Mouse (Mus musculus) kidney, embryonic 14.5 days (tissue): Measurements from ENCODE around the gene Mum1. TPM values are rescaled to one million over a fixed set of nuclear protein-coding genes. Genes with fewer than 3 reads are reported as not detected.
A peak's percentile ranks its signal among the peaks of the same experiment; 100 is the strongest.

Experiments
- ATAC-seq: fragments of 200-750 bp; cut with Nextera tagmentation; 2 replicates; pipeline ENCODE4 v1.8.0; 2017; ENCODE audit warnings: moderate number of reproducible peaks, mild to moderate bottlenecking, moderate TSS enrichment, moderate library complexity; ENCODE audit not compliant: low FRiP score, low TSS enrichment
- H3K27ac ChIP-seq: fragments of 300-500 bp; sonication (generic); 2 replicates; pipeline ENCODE4 v1.5.1; 2014; ENCODE audit warnings: low read depth, mild to moderate bottlenecking, low read length, moderate library complexity, mixed read lengths
- H3K27me3 ChIP-seq: fragments of 300-500 bp; sonication (generic); 2 replicates; pipeline ENCODE4 v1.6.1; 2014; ENCODE audit warnings: mild to moderate bottlenecking, low read length; ENCODE audit not compliant: control insufficient read depth, insufficient read depth
- H3K36me3 ChIP-seq: fragments of 300-500 bp; sonication (generic); 2 replicates; pipeline ENCODE4 v1.6.1; 2014; ENCODE audit warnings: low read length, mixed read lengths; ENCODE audit not compliant: control insufficient read depth, insufficient read depth
- H3K4me1 ChIP-seq: fragments of 300-500 bp; sonication (generic); 2 replicates; pipeline ENCODE4 v1.6.1; 2014; ENCODE audit warnings: low read length, mixed read lengths; ENCODE audit not compliant: control insufficient read depth, insufficient read depth
- H3K4me2 ChIP-seq: fragments of 300-500 bp; sonication (generic); replicated peaks from 2 replicates; pipeline ENCODE4 v1.6.1; 2014; ENCODE audit warnings: low read depth, mild to moderate bottlenecking, low read length
- H3K4me3 ChIP-seq: fragments of 300-500 bp; sonication (generic); 2 replicates; pipeline ENCODE4 v1.5.1; 2014; ENCODE audit warnings: mild to moderate bottlenecking, low read length
- H3K9ac ChIP-seq: fragments of 300-500 bp; sonication (generic); 2 replicates; pipeline ENCODE4 v1.6.1; 2014; ENCODE audit warnings: low read depth, mild to moderate bottlenecking, low read length, moderate library complexity
- H3K9me3 ChIP-seq: fragments of 300-500 bp; sonication (generic); 2 replicates; pipeline ENCODE4 v1.6.1; 2016; ENCODE audit warnings: low read length; ENCODE audit not compliant: control insufficient read depth
- WGBS: fragments of 180-500 bp; shearing (Covaris S2); extraction: QIAGEN DNeasy Blood & Tissue Kit; methylation state at CpG from one replicate; pipeline ENCODE4 v1.1.7; 2014; 5-methylcytosine and 5-hydroxymethylcytosine counted together
- microRNA-seq: library from miRNA; unstranded; fragments of <30 nt; microRNA quantifications from one replicate; pipeline ENCODE4, GENCODE M21; 2016
- polyA plus RNA-seq: library from polyadenylated mRNA; unstranded; fragments of >200 nt; fragmentation: Nextera tagmentation; extraction: Ambion mirVana; gene quantifications from 2 replicates; pipeline ENCODE4 v1.2.1, GENCODE M21; 2014

The Mum1 gene
- polyA plus RNA-seq, 1 experiment from 2014 or later, result 65.1 TPM

DNA sequence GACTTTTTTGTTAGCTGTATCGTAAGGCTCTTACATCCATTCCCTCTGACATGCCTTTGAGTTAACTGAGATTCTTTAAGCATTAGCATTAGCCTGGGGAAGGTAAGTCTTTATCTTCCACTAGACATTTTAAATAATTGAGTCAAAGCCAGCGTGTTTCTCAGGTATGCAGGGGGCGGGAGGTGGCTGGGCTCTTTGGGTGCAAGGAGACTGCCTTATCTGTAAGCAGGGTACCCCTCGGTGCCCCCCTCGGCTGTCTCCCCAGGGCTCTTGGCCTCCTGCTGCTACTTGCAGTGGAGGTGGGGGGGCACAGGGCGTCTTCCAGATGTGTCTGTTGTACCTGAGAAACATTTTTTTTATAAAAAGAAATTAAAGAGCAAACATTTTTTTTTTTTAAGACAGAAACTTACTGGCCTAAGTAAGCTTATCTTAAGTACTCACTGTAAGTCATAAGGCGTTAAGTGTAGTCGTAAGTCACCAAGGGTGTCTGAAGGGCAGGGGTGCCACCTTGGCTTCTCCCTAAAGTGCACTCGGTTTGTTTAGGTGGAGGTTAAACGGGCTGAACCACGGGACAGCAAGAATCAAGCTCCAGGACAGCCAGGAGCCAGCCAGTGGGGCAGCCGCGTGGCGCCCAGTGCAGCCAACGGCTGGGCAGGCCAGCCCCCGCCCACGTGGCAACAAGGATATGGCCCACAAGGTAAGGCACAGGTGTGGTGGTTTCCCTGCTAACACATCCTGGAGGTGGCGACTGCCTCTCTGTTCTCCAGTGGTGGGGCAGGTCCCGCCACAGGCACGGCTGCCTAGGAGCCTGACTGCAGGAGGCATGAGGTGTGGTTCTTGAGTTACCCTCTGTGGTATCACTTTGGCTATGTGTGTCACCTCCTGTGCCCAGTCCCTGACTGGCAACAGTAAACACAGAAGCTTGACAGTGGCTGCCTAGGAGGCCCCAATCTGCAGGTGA is 56.5 kb downstream of the Mum1 start:
- no peak overlapping the region for H3K27ac ChIP-seq
- H3K9me3 ChIP-seq, result no peaks in the 10 kb centered on the region
- H3K4me3 ChIP-seq, result no peak overlapping the region
- no peak overlapping the region for H3K9ac ChIP-seq
- no peaks in the 10 kb centered on the region for H3K4me1 ChIP-seq
- H3K27me3 ChIP-seq, result no peaks in the 10 kb centered on the region
- 88% methylated on average over 20 of the region's 20 CpGs for WGBS
- H3K36me3 ChIP-seq, result peaks cover 95% of the 10 kb centered on the region
- ATAC-seq, result no peak
- no peak overlapping the region for H3K4me2 ChIP-seq

DNA sequence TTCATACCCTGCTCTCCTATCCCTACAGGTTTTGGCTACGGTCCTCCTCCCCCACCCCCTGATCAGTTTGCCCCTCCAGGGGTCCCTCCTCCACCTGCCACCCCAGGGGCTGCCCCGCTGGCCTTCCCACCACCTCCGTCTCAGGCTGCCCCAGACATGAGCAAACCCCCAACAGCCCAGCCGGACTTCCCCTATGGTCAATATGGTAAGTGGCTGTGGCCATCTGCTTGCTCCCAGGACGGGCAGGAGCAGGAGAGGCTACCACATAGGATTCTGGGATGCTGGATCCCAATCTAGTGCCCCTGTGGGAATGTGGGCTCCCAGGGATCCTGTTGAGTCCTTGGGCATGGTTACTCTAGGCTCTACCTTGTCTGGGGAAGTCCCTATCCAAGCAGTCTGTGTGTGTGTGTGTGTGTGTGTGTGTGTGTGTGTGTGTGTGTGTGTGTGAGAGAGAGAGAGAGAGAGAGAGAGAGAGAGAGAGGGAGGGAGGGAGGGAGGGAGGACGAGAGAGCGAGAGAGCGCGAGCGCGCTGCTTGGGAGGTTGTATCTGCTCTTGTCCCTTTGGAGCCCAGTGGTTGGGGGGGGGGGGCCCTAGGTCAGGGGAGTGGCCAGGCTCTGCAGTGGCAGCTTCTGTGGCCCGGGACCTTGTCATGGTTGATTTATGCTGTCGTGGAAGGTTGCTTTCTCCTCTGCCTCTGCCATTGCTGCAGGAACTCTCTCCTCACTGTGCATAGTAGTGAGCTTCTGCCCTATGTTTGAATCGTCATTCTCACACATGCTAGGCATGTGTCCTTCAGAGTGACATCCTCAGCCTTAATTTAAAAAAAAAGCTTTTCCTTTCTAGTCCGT is 59.2 kb downstream of the Mum1 start:
- H3K27ac ChIP-seq, result no peak overlapping the region
- H3K4me1 ChIP-seq, result no peaks in the 10 kb centered on the region
- H3K27me3 ChIP-seq, result no peaks in the 10 kb centered on the region
- peaks cover 82% of the 10 kb centered on the region for H3K36me3 ChIP-seq
- no peak for ATAC-seq
- no peak overlapping the region for H3K4me2 ChIP-seq
- 55% methylated on average over 14 of the region's 15 CpGs for WGBS
- no peaks in the 10 kb centered on the region for H3K9me3 ChIP-seq
- H3K4me3 ChIP-seq, result no peak overlapping the region
- H3K9ac ChIP-seq, result no peak overlapping the region

DNA sequence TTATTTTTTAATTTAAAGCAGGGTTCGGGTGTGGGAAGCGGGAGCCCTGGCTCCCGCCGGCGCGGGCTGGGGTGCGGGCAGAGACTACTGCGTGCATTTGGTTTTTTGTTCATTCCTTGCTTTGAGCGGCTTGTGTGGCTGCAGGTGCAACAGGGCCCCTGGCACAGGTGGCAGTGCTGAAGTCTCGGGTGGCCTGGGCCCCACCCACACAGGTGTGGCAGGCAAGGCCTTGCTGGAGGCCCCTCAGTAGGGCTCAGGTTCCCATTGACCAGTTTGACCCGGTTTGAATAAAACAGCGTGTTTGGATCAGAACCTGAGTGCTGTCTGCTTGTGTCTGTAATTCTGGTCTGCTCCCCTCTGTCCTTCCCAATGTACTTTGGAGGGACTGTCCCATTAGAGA is 61.9 kb downstream of the Mum1 start:
- Histone ChIP-seq H3K27me3 (no peaks in the 10 kb centered on the region), H3K27ac (no peak overlapping the region), H3K4me2 (no peak overlapping the region), H3K4me3 (no peak overlapping the region), H3K36me3 (peaks cover 57% of the 10 kb centered on the region), H3K9me3 (no peaks in the 10 kb centered on the region), H3K4me1 (no peaks in the 10 kb centered on the region), H3K9ac (no peak overlapping the region)
- WGBS, result 92% methylated on average over 12 of the region's 12 CpGs
- no peak for ATAC-seq

DNA sequence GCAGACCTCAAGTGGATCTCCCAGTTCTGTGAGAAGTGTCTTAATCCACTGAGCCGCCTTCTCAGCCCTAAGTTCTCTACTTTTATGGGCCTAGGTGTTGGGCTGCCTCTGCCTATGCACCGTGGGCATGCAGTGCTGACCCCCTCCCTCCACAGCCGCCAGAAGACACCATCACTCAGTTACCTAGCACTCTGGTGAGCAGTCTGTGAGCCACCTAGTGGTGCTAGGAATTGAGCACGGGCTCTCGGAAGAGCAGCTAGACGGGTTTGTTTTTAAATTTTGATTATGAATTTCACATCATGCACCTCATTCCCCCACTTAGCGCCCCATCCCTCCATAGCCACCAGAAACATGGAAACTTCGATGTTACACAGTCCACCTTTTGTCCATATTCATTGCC is 62.4 kb downstream of the Mum1 start:
- no peak overlapping the region for H3K4me3 ChIP-seq
- 67% methylated on average over 8 of the region's 8 CpGs for WGBS
- H3K4me2 ChIP-seq, result no peak overlapping the region
- H3K4me1 ChIP-seq, result peaks cover 3% of the 10 kb centered on the region; the same call in 1 of the 2 replicates
- H3K27me3 ChIP-seq, result no peaks in the 10 kb centered on the region
- no peaks in the 10 kb centered on the region for H3K9me3 ChIP-seq
- no peak overlapping the region for H3K27ac ChIP-seq
- peaks cover 54% of the 10 kb centered on the region for H3K36me3 ChIP-seq
- ATAC-seq, result no peak
- no peak overlapping the region for H3K9ac ChIP-seq

DNA sequence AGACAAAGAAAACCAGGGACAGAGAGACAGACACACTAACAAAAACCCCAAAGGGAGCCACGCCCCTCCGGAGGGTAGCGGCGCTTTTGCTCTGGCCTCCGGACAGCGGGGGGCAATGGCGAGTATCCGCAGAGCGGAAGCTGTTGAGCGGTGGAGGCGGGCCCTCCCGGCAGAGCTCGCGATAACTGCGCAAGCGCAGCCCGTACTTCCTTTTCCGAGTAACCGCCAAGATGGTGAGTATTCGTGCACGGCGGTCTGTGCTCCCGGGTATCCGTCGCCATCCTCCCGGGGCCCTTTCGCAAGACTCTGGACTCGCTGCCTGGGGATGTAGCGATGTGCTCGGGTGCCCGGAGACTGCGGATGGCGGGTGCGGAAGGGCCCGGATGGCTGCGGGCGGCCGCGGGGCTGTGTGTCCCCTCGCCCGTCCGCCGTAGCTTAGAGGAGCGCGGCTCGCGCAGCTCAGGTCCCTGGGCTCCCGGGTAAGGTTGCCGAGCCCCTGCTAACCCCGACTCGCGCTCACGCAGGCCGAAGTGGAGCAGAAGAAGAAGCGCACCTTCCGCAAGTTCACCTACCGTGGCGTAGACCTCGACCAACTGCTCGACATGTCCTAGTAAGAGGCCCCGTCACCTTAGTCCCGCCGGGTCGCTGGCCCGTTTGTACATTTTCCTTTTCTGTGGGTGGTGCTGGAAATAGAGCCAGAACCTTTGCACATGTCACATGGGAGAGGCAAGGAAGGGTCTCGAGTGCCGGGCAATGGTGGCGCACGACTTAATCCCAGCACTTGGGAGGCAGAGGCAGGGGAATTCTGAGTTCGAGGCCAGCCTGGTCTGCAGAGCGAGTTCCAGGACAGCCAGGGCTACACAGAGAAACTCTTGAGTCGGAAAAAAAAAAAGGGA is 66.3 kb downstream of the Mum1 start, which contains the start of gene Rps15:
Gene Rps15 (plus strand): TSS at position 203 of the 896 bp plus-strand sequence.
- peak; percentile 87 for ATAC-seq
- Histone ChIP-seq H3K9ac (peak within 1 kb of the TSS; percentile 97), H3K4me3 (peak within 1 kb of the TSS; percentile 94), H3K4me2 (peak within 1 kb of the TSS; percentile 72), H3K36me3 (peaks cover 32% of the 10 kb centered on the region), H3K27ac (peak within 1 kb of the TSS; percentile 95), H3K27me3 (peaks cover 2% of the 10 kb centered on the region; the same call in 1 of the 2 replicates), H3K9me3 (no peaks in the 10 kb centered on the region), H3K4me1 (peaks cover 10% of the 10 kb centered on the region)
- WGBS, result under 1% methylated on average over 71 of the region's 72 CpGs

DNA sequence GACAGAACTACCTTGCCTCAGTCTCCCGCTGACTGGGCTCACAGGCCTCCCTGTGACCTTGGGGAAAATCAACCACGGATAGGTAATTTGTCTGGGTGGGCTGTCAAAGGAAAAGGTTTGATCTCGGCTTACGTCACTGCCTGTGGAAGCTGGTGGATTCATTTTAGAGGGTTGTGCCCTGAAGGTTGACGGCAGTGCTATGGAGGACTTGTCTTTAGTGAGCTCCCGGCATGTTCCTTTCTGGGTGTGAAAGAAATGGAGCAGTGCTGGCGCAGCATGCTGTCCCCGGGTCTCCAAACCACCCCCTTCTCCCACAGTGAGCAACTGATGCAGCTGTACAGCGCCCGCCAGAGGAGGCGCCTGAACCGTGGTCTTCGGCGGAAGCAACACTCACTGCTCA is 67.1 kb downstream of the Mum1 start:
- Histone ChIP-seq H3K4me2 (peak overlapping the region; percentile 72), H3K36me3 (peaks cover 25% of the 10 kb centered on the region), H3K4me1 (peaks cover 10% of the 10 kb centered on the region), H3K27ac (no peak overlapping the region; the same call in 1 of the 2 replicates), H3K9ac (peak overlapping the region; percentile 97), H3K4me3 (peak overlapping the region; percentile 94), H3K27me3 (peaks cover 9% of the 10 kb centered on the region), H3K9me3 (no peaks in the 10 kb centered on the region)
- ATAC-seq, result no peak
- WGBS, result 26% methylated on average over 14 of the region's 14 CpGs

Small RNA genes within 50 kb of the gene (microRNA-seq; reads per million reads assigned to microRNA genes)
- gene Mir6911, result 1.1 reads per million

Other genes starting within 250 kb of the Mum1 start
- gene Tmem259, start 242.1 kb upstream of the Mum1 start, polyA plus RNA-seq, result 18.8 and 27.8 TPM in 2 replicates
- 186 and 220 TPM in 2 replicates for gene Cnn2, start 237.8 kb upstream of the Mum1 start, polyA plus RNA-seq
- 1.8 and 2.7 TPM in 2 replicates for gene Abca7, start 229.9 kb upstream of the Mum1 start, polyA plus RNA-seq
- gene Arhgap45, start 209.8 kb upstream of the Mum1 start, polyA plus RNA-seq, result 4.8 and 7.7 TPM in 2 replicates
- gene Polr2e, start 186.6 kb upstream of the Mum1 start, polyA plus RNA-seq, result 276 and 310 TPM in 2 replicates
- gene Gpx4, start 179.3 kb upstream of the Mum1 start, polyA plus RNA-seq, result 552 and 641 TPM in 2 replicates
- gene Sbno2, start 120.9 kb upstream of the Mum1 start, polyA plus RNA-seq, result 10.6 and 14.8 TPM in 2 replicates
- 26.6 and 42.0 TPM in 2 replicates for gene Stk11, start 110.6 kb upstream of the Mum1 start, polyA plus RNA-seq
- gene Atp5d, start 87.8 kb upstream of the Mum1 start, polyA plus RNA-seq, result 519 and 582 TPM in 2 replicates
- gene Cbarp, start 85.6 kb upstream of the Mum1 start, polyA plus RNA-seq, result 8.1 and 8.4 TPM in 2 replicates
- gene Midn, start 78.2 kb upstream of the Mum1 start, polyA plus RNA-seq, result 42.3 and 46.2 TPM in 2 replicates
- gene Cirbp, start 60.4 kb upstream of the Mum1 start, polyA plus RNA-seq, result 80.0 and 104 TPM in 2 replicates
- gene 1600002K03Rik, start 53.5 kb upstream of the Mum1 start, polyA plus RNA-seq, result 10.3 and 12.1 TPM in 2 replicates
- 15.4 and 17.3 TPM in 2 replicates for gene Efna2, start 47.0 kb upstream of the Mum1 start, polyA plus RNA-seq
- 382 and 390 TPM in 2 replicates for gene Ndufs7, start 22.7 kb downstream of the Mum1 start, polyA plus RNA-seq
- 30.2 and 33.6 TPM in 2 replicates for gene Gamt, start 34.6 kb downstream of the Mum1 start, polyA plus RNA-seq
- 45.8 and 56.9 TPM in 2 replicates for gene Dazap1, start 35.1 kb downstream of the Mum1 start, polyA plus RNA-seq
- gene Rps15, start 66.0 kb downstream of the Mum1 start, polyA plus RNA-seq, result 1,166 and 1,350 TPM in 2 replicates
- 1.0 and 1.4 TPM in 2 replicates for gene Apc2, start 69.5 kb downstream of the Mum1 start, polyA plus RNA-seq
- gene 2310011J03Rik, start 94.1 kb downstream of the Mum1 start, polyA plus RNA-seq, result 36.1 and 40.5 TPM in 2 replicates
- gene Pcsk4, start 103.1 kb downstream of the Mum1 start, polyA plus RNA-seq, result 6.2 and 8.1 TPM in 2 replicates
- gene Reep6, start 103.5 kb downstream of the Mum1 start, polyA plus RNA-seq, result 5.6 and 7.1 TPM in 2 replicates
- gene Adamtsl5, start 122.0 kb downstream of the Mum1 start, polyA plus RNA-seq, result 1.2 and 2.7 TPM in 2 replicates
- 0.62 and 0.66 TPM in 2 replicates for gene Plk5, start 130.0 kb downstream of the Mum1 start, polyA plus RNA-seq
- 8.7 and 14.6 TPM in 2 replicates for gene Mex3d, start 161.2 kb downstream of the Mum1 start, polyA plus RNA-seq
- 248 and 270 TPM in 2 replicates for gene Mbd3, start 173.1 kb downstream of the Mum1 start, polyA plus RNA-seq
- 806 and 1,046 TPM in 2 replicates for gene Uqcr11, start 180.4 kb downstream of the Mum1 start, polyA plus RNA-seq
- 134 and 162 TPM in 2 replicates for gene Tcf3, start 207.2 kb downstream of the Mum1 start, polyA plus RNA-seq